23 mouse cellular contexts compared by ENCODE assay signal in the genomic region with DNA sequence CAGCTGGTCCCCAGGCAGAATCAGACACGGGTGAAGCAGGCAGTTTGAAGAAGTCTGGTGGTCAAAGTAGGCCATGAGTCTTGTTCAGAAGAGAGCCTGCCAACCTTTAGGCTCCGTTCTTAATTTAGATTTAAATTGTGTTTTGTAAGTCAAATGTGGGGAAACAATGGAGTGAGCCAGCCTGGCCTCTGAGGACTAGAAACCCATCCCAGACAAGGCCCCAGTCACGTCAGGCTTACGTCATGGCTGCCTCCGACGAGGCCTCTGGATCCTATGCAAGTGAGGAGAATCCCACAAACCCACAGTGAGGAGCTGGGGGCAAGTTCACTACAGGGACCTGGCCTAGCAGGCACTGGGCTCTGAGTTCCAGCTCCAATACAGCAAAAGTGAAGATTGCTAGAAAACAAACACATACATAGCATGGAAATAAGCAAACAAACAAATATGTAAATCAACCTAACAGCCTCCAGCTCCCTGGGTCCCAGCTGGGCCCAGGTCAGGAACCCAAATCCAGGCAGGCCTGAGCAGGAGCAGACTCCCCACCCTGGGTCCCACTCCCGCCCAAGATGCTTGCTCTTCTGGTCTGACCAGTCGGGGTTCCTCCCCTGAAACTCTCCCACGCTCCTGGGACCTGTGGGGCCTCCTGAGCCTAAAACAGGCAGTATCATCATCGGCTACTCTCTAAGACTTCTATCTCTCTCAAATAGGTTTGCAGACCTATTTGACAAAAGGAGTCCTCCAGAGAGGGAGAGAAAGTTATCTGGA. TPM values are rescaled to one million over a fixed set of nuclear protein-coding genes. Genes with fewer than 3 reads are reported as not detected.
"Had no signal": no experiment of that assay in that cellular context is flagged by ENCODE, and none has a peak within 500 bp of the region (broad histone marks: within the 10 kb centered on the region; RNA-seq: fewer than 3 reads in every experiment).

No protein-coding gene starts in this region.

- H3K4me2 ChIP-seq: midbrain, embryonic 12.5 days had no signal

- H3K36me3 ChIP-seq: kidney, embryonic 15.5 days; liver, embryonic 13.5 days; lung, embryonic 15.5 days; midbrain, embryonic 12.5 days had no signal

- DNase-seq: kidney, adult 2 months; kidney, postnatal 14 days; liver; liver, embryonic 13.5 days; liver, postnatal 0 days; lung, postnatal 14 days; right cerebral cortex, postnatal 25 days; thymus, postnatal 4 days had no signal

- H3K4me3 ChIP-seq: kidney, embryonic 15.5 days; liver, embryonic 13.5 days; lung, embryonic 15.5 days; megakaryocyte, embryonic 14.5 days; midbrain, embryonic 12.5 days had no signal

- H3K27me3 ChIP-seq: liver, embryonic 13.5 days; lung, embryonic 15.5 days had no signal

- H3K9ac ChIP-seq: kidney, embryonic 15.5 days; liver, embryonic 13.5 days; liver, postnatal 0 days; lung, embryonic 15.5 days; midbrain, embryonic 12.5 days had no signal

- H3K9me3 ChIP-seq: kidney, embryonic 15.5 days; liver, embryonic 13.5 days; lung, embryonic 15.5 days; megakaryocyte, embryonic 14.5 days; midbrain, embryonic 12.5 days had no signal

- H3K27ac ChIP-seq: liver, embryonic 13.5 days; lung, embryonic 15.5 days; macrophage; midbrain, embryonic 12.5 days had no signal

- ATAC-seq: intestine, embryonic 16.5 days; liver, postnatal 0 days had no signal

RNA-seq across cellular contexts. Expression of a gene that starts 6.1 kb away (rescaled TPM):
- polyA plus RNA-seq: liver, embryonic 13.5 days; liver, postnatal 0 days; macrophage had no signal

RNA-seq across cellular contexts. Expression of a gene that starts 19.7 kb away (rescaled TPM):
- polyA plus RNA-seq: midbrain, embryonic 12.5 days; midbrain, postnatal 0 days; neural tube, embryonic 14.5 days had no signal

RNA-seq across cellular contexts. Expression of a gene that starts 46.2 kb away (rescaled TPM):
- total RNA-seq: layer of hippocampus, adult 8-10 months; layer of hippocampus, postnatal 14 days; left cerebral cortex, adult 18-20 months; left cerebral cortex, postnatal 10 days; midbrain, postnatal 0 days had no signal
- polyA plus RNA-seq: kidney, adult 2 months; kidney, embryonic 15.5 days; large intestine, adult 2 months; limb, embryonic 11.5 days; liver, embryonic 13.5 days; liver, postnatal 0 days; lung, embryonic 15.5 days; macrophage; midbrain, embryonic 12.5 days; midbrain, postnatal 0 days; neural tube, embryonic 14.5 days; stomach, embryonic 14.5 days had no signal
